Mouse (Mus musculus) spleen, postnatal 4 days (tissue): Measurements from ENCODE around the gene Tfg.

Experiments used
- DNase-seq, 2 experiments: peaks; one replicate each; pipeline ENCODE4 v3.0.0; 2022; ENCODE audit warnings: low spot score in 2 of 2

Gene Tfg

DNA sequence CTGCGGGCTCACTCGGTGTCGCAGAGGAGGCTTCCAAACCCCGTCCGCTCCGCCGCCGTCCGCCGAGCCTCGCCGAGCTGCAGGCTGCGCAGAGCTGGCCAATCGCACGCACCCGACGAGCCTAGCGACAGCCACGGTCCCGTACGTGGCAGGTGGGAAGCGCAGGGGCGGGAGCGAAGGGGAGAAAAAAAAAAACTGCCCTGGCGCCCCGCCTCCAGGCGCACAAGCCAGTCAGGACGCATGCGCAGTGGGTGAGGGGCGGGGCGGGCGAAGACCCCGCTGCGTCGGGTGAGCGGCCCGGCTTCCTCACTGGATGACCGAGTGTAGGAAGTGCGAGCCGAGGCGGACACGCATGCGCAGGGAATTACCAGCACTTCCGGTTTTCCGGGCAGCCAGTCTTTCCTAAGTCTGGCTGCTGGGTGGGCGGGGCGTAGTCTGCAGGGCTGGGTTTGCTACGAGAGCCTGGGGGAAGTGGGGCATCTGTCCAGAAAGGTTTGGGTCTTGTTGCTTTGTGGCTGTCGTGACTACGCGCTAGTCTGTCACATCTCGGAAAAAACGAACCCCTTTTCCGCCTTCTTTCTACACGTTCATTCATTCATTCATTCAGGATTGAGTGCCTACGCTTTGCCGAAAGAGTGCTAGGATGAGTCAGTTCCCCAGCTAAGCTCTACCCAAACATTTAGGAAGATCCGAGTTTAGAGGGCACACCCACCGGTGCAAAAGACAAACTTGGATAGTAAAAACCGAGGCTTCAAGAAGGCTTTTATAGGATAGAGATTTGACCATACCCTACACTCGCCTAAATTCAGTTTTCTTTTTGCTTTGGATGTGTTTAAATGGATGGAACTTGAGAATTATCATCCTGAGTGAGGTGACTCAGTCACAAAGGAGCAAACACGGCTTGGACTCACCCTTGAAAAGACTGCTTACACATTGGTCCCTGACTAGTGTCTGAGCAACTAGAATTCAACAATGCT lies at the start of gene Tfg:
TSS of gene Tfg (minus strand) at position 227 of the 977 bp plus-strand sequence.
- DNase-seq: peak; percentile 98

DNA sequence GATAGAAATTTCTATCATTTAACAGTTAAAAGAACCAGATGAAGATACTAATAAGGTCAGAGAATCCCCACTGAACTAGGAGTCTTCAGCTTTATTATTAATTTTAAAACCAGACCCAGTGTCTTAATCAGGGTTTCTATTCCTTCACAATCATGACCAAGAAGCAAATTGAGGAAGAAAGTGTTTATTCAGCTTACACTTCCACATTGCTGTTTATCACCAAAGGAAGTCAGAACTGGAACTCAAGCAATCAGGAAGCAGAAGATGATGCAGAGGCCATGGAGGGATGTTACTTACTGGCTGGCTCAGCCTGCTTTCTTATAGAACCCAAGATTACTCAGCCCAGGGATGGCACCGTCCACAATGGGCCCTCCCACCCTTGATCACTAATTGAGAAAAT lies 11.8 kb upstream of the Tfg start:
- DNase-seq: no peak

DNA sequence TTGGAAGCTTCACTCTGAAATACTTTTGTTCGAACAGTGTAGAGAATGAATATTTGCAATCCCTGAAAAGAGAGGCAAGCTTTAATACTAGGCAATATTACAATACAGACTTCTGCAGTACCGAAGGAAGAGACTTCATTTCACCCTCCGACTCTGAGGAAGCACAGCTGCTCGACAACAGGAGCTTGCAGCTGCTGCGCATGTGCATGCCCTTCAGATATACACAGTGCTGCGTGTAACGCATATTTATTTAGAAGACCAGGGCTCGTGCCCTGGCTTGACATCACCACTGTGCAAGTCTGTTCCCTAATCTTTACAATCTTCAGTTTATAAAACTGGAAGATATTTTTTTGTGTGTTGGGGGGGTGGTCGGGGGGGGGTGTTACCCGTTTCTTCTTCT lies 7.7 kb upstream of the Tfg start:
- DNase-seq: no peak

DNA sequence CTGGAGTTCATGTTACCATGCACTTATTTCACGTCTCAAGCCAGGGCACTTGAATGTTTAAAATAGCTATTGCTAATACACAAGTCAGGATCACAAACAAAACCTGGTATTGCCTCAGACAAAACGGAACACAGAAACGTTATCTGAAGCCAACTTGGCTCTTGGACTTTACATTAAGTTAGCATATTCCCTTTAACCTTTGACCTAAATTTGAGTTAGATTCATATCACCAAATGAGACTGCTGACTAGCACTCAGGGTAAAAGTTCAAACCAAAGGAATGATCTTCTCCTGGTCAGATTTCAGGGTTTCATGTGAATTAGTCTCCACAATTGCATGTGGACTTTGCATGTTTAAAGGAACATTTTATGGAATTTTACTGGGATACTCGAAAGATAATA lies 5.1 kb upstream of the Tfg start:
- DNase-seq: no peak

DNA sequence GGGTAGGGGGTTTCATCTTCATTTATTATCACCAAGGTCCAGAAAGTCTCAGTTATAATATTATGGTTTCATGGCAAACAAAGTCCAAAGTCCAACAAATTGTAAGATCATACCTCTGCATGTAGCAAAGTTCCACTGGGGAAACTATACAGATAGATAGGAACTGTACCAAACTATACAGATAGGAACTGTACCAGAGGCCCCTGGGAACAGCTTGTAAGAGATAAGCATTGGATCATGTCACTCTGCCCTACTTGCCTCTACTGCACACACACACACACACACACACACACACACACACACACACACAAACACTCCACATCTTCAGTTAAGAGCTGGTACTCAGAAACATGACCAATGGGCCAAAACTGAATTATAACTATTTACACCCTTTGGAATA lies 1.8 kb upstream of the Tfg start:
- no peak for DNase-seq

DNA sequence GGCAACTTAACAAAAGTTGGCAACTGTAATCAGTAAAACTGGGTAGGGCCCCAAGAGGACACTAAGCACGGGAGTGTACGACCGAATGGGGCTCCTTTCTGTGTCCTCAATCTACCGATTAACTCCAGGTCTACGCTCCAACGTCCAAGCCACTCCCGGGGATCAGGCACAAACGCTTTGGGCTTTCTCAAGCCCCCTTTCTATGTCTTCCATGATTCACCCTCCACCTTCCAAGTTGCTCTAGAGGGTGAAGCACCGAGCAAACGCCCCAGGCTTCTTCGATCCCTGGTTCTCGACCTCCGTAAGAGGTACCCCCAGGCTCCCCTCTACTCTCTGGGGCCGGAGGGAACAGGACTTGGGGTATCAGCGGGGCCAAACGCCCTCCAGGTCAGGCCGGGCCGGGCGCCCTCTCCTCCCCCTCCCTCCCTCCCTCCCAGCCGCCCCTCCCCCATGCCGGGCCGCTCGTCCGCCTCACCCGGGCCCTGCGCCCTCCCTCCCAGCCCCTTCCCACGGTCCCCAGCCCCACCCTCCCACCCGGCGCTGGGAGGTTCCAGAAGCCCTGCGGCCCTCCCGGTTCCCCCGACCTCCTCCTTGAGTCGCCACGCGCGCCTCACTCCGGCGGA lies 582 bp downstream of the Tfg start:
- DNase-seq: peak; percentile 24 to 73

DNA sequence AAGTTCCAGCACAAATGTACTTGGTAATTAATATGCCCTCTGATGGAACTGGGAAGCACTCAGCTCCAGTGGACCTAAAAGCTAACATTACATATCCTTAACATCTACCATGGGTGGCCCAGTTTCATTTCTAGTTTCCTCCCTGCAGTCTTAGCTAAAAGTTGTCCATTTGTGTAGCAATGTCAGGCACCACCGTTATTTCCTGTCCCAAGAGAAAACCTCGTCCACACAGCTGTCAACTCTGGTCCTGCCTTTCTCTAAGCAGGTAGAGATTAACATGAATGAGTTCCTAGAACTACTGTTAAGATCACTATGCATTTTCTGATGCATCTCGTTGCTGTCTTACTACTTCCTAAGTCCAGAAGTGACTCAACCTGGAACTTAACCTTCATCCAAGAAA lies 1.6 kb downstream of the Tfg start:
- no peak for DNase-seq

DNA sequence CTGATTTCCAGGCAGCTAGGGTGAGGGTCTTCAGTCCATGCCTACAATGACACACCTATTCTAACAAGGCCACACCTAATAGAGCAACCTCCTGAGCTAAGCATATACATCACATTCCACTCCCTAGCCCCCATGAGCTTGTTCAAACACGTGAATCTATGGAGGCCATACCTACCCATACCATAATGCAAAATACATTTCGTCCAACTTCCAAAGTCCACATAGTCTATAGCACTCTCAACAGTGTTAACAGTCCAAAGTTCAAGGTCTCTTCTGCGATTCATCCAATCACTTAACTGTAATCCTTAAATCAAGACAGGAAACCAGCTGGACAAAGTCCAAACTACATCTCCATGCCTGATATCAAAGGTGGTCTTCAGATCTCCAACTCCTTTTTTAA lies 7.2 kb downstream of the Tfg start:
- DNase-seq: no peak

DNA sequence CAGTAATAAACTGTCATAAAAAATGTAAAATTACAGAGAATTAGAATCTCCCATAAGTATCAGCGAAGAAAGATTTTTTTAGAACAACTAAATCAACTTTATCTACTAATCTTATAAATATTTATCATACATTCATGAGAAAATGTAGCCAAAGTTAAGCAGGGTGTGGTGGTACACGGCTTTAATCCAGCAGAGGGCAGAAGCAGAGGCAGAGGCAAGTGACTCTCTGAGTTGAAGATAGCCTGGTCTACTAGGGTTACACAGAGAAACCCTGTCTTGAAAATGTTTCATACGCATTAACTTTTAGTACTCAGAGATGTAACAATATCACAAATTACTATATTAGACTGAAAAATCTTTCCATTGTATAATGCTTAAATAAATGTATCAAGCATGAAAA lies 11.5 kb downstream of the Tfg start:
- DNase-seq: no peak

DNA sequence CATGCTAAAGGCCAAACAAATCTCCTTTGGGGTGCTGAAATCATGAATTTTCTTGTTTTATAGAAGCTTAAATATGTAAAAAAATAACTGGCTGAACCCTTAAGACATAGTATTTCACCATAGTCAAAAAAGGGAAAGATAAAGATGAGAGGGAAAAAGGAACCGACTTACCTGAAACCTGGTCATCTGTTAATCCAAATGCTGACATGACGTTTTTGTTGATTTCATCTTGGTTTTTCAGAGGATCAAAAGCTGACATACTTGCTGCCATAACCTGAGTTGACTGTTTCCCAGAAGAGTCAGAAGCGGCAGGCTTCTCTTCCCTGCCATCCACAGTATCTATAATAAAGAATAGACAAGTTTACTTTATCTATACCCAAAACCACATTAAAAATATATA lies 16.4 kb downstream of the Tfg start:
- DNase-seq: no peak

DNA sequence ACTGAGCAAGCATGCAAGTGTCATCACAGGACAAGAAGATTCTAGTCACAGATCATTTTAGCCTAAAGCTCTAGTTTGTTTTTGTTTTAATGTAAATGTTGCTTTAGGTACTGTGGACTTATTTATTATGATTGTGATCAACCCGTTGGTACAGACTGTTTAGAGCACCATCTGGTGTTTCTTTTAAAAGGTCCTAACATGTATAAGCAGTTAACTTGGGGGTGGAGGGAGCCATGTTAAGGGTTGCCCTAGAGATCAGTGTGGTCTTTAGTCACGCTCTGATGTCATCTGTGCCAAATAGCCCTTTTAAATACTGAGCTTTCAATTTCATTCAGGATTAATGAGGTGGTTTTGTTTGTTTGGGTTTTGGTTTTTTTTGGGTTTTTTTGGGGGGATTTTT lies 20.8 kb downstream of the Tfg start:
- no peak for DNase-seq

DNA sequence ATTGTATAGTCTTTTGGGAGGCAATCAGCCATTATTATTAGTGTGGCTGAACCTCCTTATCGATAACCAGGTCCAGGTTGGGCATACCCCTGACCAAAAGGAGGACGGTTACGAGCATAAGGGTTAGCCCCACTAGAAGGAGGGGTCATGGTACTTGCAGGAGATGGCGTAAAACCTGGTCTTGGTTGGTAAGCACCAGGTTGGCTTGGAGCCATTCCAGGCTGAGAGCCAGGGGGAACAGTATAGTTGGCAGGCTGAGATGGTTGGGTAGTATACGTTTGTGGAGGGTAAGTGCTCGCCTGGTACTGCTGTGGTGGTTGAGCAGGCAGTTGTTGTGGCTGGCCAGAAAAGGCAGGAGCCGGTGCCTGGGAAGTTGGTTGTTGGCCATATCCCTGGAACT lies 26.5 kb downstream of the Tfg start:
- no peak for DNase-seq

DNA sequence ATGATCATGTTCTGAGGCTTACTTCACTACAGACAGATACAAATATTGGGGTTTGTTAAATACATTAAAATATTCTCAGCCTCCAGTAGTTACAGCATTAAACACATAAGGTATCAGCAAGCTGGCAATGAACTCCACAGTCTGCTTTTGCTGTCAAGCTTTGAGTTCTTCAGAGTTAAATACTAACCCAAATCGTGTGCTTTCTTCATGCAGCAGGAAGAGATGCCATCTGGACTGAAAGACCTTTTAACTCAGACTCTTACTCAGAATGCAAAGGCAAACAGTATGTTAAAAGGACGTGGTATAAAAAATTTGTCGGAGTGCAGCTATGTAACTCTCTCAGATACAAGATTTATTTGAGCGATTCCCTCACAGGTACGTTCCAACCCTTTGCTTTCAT lies 30.5 kb downstream of the Tfg start:
- no peak for DNase-seq

DNA sequence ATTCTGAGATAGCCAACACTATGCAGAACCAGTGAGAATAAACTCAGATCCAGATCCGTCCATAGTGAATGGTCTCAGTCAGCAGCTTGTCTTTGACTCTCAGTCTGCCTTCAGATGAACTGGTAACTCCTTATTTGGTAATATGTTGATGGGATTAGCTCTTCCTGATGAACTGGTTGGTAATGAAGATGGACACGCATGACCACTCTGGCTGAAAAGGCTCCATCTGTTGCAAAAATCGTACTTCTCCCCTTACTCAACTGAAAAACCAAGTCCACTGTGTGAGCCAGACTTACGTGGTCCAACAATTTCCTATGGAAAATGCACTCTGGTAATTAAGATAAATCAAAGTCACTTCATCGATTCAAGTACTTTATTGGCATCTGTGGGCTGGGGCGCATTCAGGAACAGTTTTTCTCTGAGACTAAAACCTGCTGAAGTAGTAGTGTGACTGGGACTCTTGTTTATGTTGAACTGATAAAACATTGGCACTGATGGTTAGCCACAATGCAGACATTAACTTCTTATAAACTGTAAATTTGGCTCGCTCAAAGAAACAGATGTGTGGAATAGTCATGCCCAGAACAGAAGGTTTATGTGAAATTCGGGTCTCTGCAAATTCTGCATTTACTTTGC lies 36.1 kb downstream of the Tfg start:
- no peak for DNase-seq

DNA sequence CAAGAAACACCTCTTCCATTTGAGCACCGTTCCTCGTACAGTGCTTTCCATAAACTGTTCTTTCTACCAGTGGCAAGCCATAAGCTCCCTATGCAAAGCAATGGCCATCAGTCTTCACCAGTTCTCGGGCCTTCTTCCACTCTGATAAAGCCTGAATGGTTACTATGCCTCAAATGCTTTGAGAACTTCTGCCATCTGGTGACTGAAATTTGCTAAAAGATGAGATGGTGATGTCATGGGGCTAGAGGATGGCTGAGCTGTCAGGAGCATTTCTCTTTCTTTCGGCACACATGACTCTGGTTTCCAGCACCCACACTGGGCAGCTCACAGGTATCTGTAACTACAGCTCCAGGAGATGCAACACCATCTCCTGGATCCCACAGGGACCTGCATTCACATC lies 40.1 kb downstream of the Tfg start:
- DNase-seq: no peak

DNA sequence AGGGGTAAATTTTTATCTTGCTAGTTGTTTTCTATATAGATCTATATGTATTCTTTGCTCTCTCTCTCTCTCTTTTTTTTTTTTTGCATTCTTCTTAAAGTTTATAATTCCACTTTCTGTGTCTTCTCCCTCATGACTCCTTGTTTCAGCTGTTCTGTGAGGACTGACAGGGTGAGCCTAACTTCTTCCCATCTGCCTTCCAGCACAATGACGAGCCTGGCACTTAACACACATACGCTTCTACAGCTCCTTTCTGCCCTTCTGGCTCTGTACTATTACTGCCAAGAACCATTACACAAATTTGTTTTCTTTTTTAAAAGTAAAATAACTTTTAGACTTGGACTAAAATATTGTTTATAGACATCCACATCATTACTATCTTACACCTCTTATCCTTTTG lies 43.8 kb downstream of the Tfg start:
- DNase-seq: no peak

DNA sequence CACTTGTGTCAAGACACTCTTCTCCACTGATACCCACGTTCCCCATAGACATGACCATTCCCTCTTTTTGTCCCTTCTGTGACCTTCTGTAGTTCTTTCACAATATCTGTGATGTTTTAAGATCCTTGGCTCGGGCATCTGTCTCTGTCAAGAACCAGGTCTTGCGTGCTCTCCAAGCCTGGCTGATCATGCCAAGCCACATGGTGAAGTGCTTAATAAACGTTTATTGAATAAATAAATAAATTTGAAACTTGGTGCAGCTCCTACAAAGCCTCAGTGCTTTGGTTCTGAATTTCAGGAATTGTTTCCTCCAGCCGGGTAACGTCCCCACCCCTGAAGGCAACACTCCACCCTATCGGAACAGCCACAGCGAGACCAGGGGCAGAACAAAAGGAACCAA lies 46.3 kb downstream of the Tfg start:
- DNase-seq: no peak

DNA sequence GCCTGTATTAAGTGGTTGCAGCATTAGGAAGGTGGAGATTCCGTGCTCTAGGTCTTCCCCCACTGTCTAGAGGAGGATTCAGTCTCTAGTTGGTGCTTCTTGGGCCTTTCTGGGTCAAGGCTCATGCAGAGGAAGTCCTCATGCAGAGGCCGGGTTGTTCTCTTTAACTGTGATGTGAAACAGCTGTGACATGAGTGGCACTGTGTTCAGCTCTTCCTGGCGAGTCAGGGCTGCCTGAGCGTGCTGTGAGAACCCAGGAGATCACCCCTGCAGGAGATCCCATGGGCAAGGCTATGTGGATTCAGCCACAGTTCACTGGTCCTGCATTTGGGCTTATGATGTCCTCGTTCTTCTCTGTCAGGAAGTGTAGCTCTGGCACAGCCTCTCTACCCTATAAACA lies 47.7 kb downstream of the Tfg start:
- DNase-seq: no peak

DNA sequence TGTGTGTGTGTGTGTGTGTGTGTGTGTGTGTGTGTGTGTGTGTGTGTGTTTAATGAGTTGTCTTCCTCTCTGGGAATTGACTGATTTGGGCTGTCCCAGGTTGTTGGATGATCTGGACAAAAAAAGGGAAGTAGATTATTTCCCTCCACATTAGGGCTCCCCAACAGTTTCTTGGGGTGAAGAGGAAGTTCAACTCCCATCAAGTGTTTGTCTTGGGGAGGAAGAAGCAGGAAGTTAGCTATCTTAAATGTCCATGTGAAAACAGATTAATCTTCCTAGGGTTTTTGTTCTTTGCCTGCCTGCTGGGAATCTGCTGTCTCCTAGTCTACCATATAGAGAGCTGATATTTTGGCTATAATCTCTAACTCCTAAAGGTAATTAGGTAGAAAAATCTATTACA lies 58.4 kb downstream of the Tfg start:
- no peak for DNase-seq

DNA sequence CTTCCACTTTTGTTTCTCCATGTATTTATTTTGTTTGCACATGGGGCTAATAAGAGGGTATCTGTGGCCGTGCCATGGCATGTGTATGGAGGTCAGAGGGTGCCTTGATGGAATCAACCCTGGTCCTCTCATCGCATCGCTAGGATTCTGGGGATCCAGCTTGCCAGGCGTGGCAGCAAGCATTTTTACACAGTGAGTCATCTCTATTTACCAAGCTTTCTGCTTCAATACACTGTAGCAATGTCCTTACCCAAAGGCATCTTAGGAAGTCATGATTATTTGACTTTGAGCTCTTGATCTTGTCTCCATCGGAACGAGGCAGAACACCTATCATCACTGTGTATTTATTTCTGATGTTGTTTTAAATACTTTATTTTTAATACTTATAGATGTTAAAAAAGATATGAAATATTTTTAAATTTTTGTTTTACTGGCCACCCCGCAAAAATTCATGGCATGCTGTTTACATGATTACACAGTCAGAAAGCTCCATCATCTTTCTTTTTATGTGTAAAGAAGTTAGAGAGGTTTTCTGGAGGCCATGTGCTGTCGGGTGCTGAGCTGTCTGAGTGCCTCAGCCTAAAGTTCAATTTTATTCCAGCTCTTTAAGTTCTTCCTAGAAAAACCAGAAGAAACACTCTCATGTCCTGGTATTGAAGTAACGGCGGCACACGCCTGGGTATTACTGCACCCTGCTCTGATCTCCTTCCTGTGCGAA lies 61.9 kb downstream of the Tfg start:
- no peak for DNase-seq

DNA sequence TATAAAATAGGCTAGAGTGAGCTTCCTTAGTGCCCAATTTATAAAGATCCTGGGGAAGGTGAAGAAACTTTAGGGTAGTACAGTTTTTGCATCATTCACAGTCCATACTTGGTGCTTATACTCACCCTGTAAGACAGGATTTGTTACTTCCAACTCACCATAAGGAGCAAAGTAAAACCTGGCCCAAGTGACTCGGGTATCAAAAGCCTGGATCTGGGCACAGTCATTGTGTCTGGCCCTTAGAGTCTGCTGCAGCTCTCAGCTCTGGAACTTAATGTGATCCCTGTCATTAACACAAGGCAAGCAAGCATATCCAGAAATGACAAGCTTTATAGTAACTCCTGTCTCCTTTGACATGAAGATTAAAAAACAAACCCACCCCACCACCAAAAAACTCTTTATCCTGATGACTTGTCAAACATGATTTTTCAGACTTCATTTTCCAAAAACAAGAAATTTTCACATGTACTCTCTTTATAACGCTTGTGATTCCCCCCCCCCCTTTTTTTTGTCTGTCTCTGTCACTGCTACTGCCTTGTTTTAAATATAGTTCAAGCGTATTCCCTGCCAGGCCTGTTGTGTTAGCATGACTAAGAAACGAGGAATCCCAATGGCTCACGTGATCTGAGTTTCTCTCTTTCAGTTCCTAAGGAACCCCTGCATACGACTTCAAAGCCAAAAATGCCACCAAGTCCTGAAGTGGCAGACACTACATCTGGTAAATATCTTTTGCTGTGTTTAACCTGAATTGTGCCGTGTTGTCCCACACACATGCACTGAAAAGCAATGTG lies 70.7 kb downstream of the Tfg start:
- DNase-seq: no peak
